Mouse (Mus musculus): ENCODE data around the gene Olfr1438-ps1.

- TF ChIP-seq MAFK (IDR thresholded peaks at IDR 0.05; ENCODE audit: insufficient read depth, low read depth, low read length) (no peak), CHD2 (IDR thresholded peaks at IDR 0.05; ENCODE audit: low read depth, low read length) (no peak), HCFC1 (IDR thresholded peaks at IDR 0.05; ENCODE audit: borderline replicate concordance, insufficient read depth, low read length) (no peak)
These were observed at the start of gene Olfr1438-ps1 for GRCm38 (mm10) chr19:12335810-12336209.
